Mouse (Mus musculus): Measurements from ENCODE around the gene Pnma5.

The Pnma5 gene

GRCm38 (mm10) chrX:72985607-72986006, 51.3 kb downstream of the Pnma5 start:
- no peak for DNase-seq
